Mouse (Mus musculus) stomach, embryonic 14.5 days (tissue): Measurements from ENCODE around the gene Lipt1. TPM values are rescaled to one million over a fixed set of nuclear protein-coding genes. Genes with fewer than 3 reads are reported as not detected.

Source experiments
- ATAC-seq: fragments of 200-750 bp; cut with Nextera tagmentation; 2 replicates; pipeline ENCODE4 v1.8.0; 2017; ENCODE audit warnings: low read depth, moderate TSS enrichment; ENCODE audit not compliant: insufficient number of reproducible peaks, insufficient read depth, low FRiP score
- H3K27ac ChIP-seq: fragments of 300-500 bp; sonication (generic); 2 replicates; pipeline ENCODE4 v1.5.1; 2014; ENCODE audit warnings: mild to moderate bottlenecking, low read length, moderate library complexity, mixed read lengths
- H3K27me3 ChIP-seq: fragments of 300-500 bp; sonication (generic); 2 replicates; pipeline ENCODE4 v1.6.1; 2014; ENCODE audit warnings: low read length, control low read depth, mixed read lengths; ENCODE audit not compliant: control insufficient read depth, insufficient read depth
- H3K36me3 ChIP-seq: fragments of 300-500 bp; sonication (generic); 2 replicates; pipeline ENCODE4 v1.6.1; 2014; ENCODE audit warnings: mild to moderate bottlenecking, control low read depth, low read length, moderate library complexity, mixed read lengths; ENCODE audit not compliant: control insufficient read depth, insufficient read depth
- H3K4me1 ChIP-seq: fragments of 300-500 bp; sonication (generic); 2 replicates; pipeline ENCODE4 v1.6.1; 2014; ENCODE audit warnings: low read length, control low read depth, mixed read lengths; ENCODE audit not compliant: control insufficient read depth, insufficient read depth
- H3K4me2 ChIP-seq: fragments of 300-500 bp; sonication (generic); replicated peaks from 2 replicates; pipeline ENCODE4 v1.6.1; 2014; ENCODE audit warnings: low read depth, low read length, control low read depth
- H3K4me3 ChIP-seq: fragments of 300-500 bp; sonication (generic); 2 replicates; pipeline ENCODE4 v1.5.1; 2014; ENCODE audit warnings: low read depth, low read length, control low read depth
- H3K9ac ChIP-seq: fragments of 300-500 bp; sonication (generic); replicated peaks from 2 replicates; pipeline ENCODE4 v1.6.1; 2014; ENCODE audit warnings: low read depth, mild to moderate bottlenecking, control low read depth, low read length, moderate library complexity, mixed read lengths
- H3K9me3 ChIP-seq: fragments of 300-500 bp; sonication (generic); 2 replicates; pipeline ENCODE4 v1.6.1; 2016; ENCODE audit warnings: low read depth, low read length, control low read depth; ENCODE audit not compliant: control insufficient read depth
- WGBS: fragments of 180-500 bp; shearing (Covaris S2); extraction: QIAGEN DNeasy Blood & Tissue Kit; methylation state at CpG from one replicate; pipeline ENCODE4 v1.1.7; 2014; 5-methylcytosine and 5-hydroxymethylcytosine counted together
- polyA plus RNA-seq: library from polyadenylated mRNA; unstranded; fragments of >200 nt; fragmentation: Nextera tagmentation; extraction: Ambion mirVana; gene quantifications from 2 replicates; pipeline ENCODE4 v1.2.1, GENCODE M21; 2014

The Lipt1 gene
- polyA plus RNA-seq, 1 experiment from 2014 or later: 8.5 TPM

GRCm38 (mm10) chr1:37889206-37889605 lies 17.7 kb downstream of the Lipt1 start:
- Histone ChIP-seq H3K4me3 (peak overlapping the region; percentile 71), H3K36me3 (peaks cover 3% of the 10 kb centered on the region), H3K9me3 (no peaks in the 10 kb centered on the region), H3K27me3 (no peaks in the 10 kb centered on the region), H3K27ac (no peak overlapping the region), H3K4me2 (peak overlapping the region; percentile 60), H3K4me1 (peaks cover 10% of the 10 kb centered on the region; the same call in 1 of the 2 replicates), H3K9ac (no peak overlapping the region)
- 81% methylated on average over 7 of the region's 7 CpGs for WGBS
- no peak for ATAC-seq

GRCm38 (mm10) chr1:37890025-37890652 lies 18.6 kb downstream of the Lipt1 start, which contains the start of the genes Mitd1 and Mrpl30:
Gene Mitd1, minus strand, starts transcription at chr1:37890411.
Gene Mrpl30, plus strand, starts transcription at chr1:37890477.
- peaks cover 13% of the 10 kb centered on the region for H3K36me3 ChIP-seq
- ATAC-seq: peak; percentile 93
- peak within 1 kb of the TSS; percentile 87 for H3K4me2 ChIP-seq
- peak within 1 kb of the TSS; percentile 68 for H3K9ac ChIP-seq
- peaks cover 10% of the 10 kb centered on the region; the same call in 1 of the 2 replicates for H3K4me1 ChIP-seq
- peak within 1 kb of the TSS; percentile 69 for H3K27ac ChIP-seq
- peak within 1 kb of the TSS; percentile 71 for H3K4me3 ChIP-seq
- H3K27me3 ChIP-seq: no peaks in the 10 kb centered on the region
- WGBS: under 1% methylated on average over 41 of the region's 41 CpGs
- H3K9me3 ChIP-seq: no peaks in the 10 kb centered on the region

GRCm38 (mm10) chr1:37891400-37891799 lies 19.9 kb downstream of the Lipt1 start:
- Histone ChIP-seq H3K27me3 (no peaks in the 10 kb centered on the region), H3K36me3 (peaks cover 24% of the 10 kb centered on the region), H3K27ac (no peak overlapping the region), H3K9ac (peak overlapping the region; percentile 68; the same call in 1 of the 2 replicates), H3K4me3 (peak overlapping the region; percentile 71), H3K4me2 (peak overlapping the region; percentile 87), H3K9me3 (no peaks in the 10 kb centered on the region), H3K4me1 (peaks cover 10% of the 10 kb centered on the region; the same call in 1 of the 2 replicates)
- ATAC-seq: no peak
- 54% methylated on average over 3 of the region's 3 CpGs for WGBS

- H3K4me3 ChIP-seq: no peak overlapping the region
- no peak for ATAC-seq
- H3K9ac ChIP-seq: no peak overlapping the region
- H3K27me3 ChIP-seq: no peaks in the 10 kb centered on the region
- H3K27ac ChIP-seq: no peak overlapping the region
- H3K4me2 ChIP-seq: no peak overlapping the region
- peaks cover 5% of the 10 kb centered on the region; the same call in 1 of the 2 replicates for H3K4me1 ChIP-seq
- no peaks in the 10 kb centered on the region for H3K9me3 ChIP-seq
- peaks cover 46% of the 10 kb centered on the region for H3K36me3 ChIP-seq
These were observed 23.1 kb downstream of the Lipt1 start for GRCm38 (mm10) chr1:37894606-37895005.

- H3K9me3 ChIP-seq: no peaks in the 10 kb centered on the region
- H3K9ac ChIP-seq: no peak overlapping the region
- H3K36me3 ChIP-seq: peaks cover 40% of the 10 kb centered on the region
- no peaks in the 10 kb centered on the region for H3K27me3 ChIP-seq
- H3K4me3 ChIP-seq: no peak overlapping the region
- WGBS: 67% methylated on average over 4 of the region's 4 CpGs
- no peak for ATAC-seq
- no peak overlapping the region for H3K4me2 ChIP-seq
- H3K27ac ChIP-seq: no peak overlapping the region
- no peaks in the 10 kb centered on the region for H3K4me1 ChIP-seq
These were observed 28.3 kb downstream of the Lipt1 start for GRCm38 (mm10) chr1:37899816-37900215.

- 55% methylated on average over 6 of the region's 6 CpGs for WGBS
- Histone ChIP-seq H3K27ac (no peak overlapping the region), H3K9ac (no peak overlapping the region), H3K4me2 (no peak overlapping the region), H3K4me1 (no peaks in the 10 kb centered on the region), H3K36me3 (peaks cover 35% of the 10 kb centered on the region), H3K27me3 (no peaks in the 10 kb centered on the region), H3K4me3 (no peak overlapping the region), H3K9me3 (no peaks in the 10 kb centered on the region)
- ATAC-seq: no peak
These were observed 28.8 kb downstream of the Lipt1 start for GRCm38 (mm10) chr1:37900288-37900687.

- WGBS: 28% methylated on average over 6 of the region's 6 CpGs
- no peak for ATAC-seq
- H3K9me3 ChIP-seq: no peaks in the 10 kb centered on the region
- no peak overlapping the region for H3K4me3 ChIP-seq
- peaks cover 15% of the 10 kb centered on the region; the same call in 1 of the 2 replicates for H3K36me3 ChIP-seq
- H3K9ac ChIP-seq: no peak overlapping the region
- H3K4me2 ChIP-seq: no peak overlapping the region
- no peaks in the 10 kb centered on the region for H3K4me1 ChIP-seq
- no peaks in the 10 kb centered on the region for H3K27me3 ChIP-seq
- no peak overlapping the region for H3K27ac ChIP-seq
These were observed 31.6 kb downstream of the Lipt1 start for GRCm38 (mm10) chr1:37903178-37903577.

GRCm38 (mm10) chr1:37912751-37913150 lies 41.2 kb downstream of the Lipt1 start:
- H3K4me3 ChIP-seq: no peak overlapping the region
- WGBS: 77% methylated on average over 2 of the region's 2 CpGs
- no peak for ATAC-seq

GRCm38 (mm10) chr1:37916393-37916792 lies 44.9 kb downstream of the Lipt1 start, which contains the start of gene Lyg2:
Gene Lyg2, minus strand, starts transcription at chr1:37916493.
- Histone ChIP-seq H3K36me3 (no peaks in the 10 kb centered on the region), H3K4me2 (no peak within 1 kb of the TSS), H3K9ac (no peak within 1 kb of the TSS), H3K4me3 (no peak within 1 kb of the TSS), H3K9me3 (no peaks in the 10 kb centered on the region), H3K27me3 (no peaks in the 10 kb centered on the region), H3K4me1 (no peaks in the 10 kb centered on the region), H3K27ac (no peak within 1 kb of the TSS)
- WGBS: 71% methylated on average over 5 of the region's 5 CpGs
- ATAC-seq: no peak

More at GRCm38 (mm10) chr1:37912751-37913150, 41.2 kb downstream of the Lipt1 start:
- Histone ChIP-seq H3K4me2 (no peak overlapping the region), H3K9me3 (no peaks in the 10 kb centered on the region), H3K9ac (no peak overlapping the region), H3K4me1 (no peaks in the 10 kb centered on the region), H3K27me3 (no peaks in the 10 kb centered on the region), H3K27ac (no peak overlapping the region), H3K36me3 (no peaks in the 10 kb centered on the region)
